Mouse (Mus musculus): ENCODE results near the gene Hoxa7.

Gene Hoxa7

DNA sequence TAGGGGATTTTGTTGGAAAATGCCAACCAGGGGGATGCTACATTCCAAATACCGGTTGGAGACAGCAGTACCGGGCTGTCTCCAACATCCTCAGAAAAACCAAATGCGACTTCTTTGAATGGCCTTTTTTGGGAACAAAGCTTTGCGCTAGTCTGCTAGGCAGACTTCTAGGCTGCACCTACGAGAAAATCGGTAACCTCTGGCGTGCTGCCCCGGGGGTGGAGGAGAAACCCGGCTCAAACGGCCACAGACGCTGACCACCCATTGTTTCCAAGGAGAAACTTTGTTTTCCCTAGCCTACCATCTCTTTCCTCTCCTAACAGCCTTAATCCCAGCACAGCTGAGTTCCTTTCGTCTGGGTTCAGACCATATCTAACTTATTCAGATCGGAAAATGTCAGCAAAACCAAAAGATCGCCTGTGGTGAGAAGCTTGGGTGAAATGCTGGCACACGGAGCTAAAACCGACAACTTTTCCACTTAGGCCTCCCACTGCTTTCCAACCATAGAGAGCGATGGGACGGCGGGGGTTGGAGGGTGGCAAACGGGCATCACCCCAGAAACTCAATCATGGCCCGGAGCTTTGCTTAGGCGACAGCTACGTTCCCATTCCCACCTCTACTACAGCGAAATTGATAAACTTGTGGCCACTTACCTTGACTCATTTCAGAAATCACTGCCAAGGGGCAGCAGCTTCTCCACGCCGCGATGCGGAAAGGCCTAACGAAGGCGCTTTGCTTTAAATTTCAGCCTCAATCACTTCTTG lies 18.2 kb upstream of the Hoxa7 start:
- DNase-seq (ENCODE audit: low spot score in 2 of 2) = peak in 1 of 2 experiments; percentile 59

DNA sequence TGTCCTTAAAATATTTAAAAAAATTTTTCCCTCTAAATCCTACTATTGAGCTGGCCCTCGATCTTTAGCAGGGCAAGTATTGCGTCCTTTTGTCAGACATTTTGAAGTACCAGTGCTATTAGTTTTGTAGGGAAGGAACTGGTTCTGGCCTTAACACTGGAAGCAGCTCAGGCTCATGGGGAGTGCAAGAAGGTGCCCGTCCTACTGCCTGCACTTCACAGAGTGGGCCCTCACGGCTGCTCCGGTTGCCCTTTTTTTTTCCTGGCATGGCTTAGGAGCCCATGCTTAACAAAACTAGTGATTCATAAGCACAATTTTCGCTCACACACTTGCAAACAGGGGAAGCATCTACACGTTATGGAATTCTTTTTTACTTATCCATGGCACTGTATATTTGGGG lies 17.3 kb upstream of the Hoxa7 start:
- peak in 1 of 2 experiments; percentile 52 for DNase-seq (ENCODE audit: low spot score in 2 of 2)

DNA sequence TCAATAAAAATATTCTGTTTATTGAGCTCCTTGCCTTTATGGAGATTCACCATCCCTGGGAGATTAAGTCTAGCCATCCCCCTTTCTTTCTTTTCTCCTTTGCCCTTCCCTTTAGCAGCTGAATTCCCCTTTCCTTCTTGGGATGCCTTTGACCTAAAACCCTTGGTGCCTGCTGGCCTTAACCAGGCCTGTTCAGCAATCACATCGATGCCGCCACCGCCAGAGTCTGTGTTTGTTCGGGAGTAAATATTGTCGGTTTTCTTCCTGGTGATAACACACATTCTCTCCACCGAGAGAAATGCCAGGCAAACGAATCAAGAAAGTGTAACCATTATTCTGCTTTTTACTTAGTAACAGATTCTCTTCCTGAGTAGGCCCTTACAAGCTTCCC lies 16.5 kb upstream of the Hoxa7 start:
- DNase-seq (ENCODE audit: low spot score in 2 of 2) = peak in 1 of 2 experiments; percentile 55

GRCm38 (mm10) chr6:52237346-52238154 lies 15.9 kb upstream of the Hoxa7 start:
- peak in 1 of 2 experiments; percentile 56 for DNase-seq (ENCODE audit: low spot score in 2 of 2)

- peak in 1 of 2 experiments; percentile 38 for DNase-seq (ENCODE audit: low spot score in 2 of 2)
Measured at GRCm38 (mm10) chr6:52236806-52237205, 15.2 kb upstream of the Hoxa7 start.

GRCm38 (mm10) chr6:52235866-52236265 lies 14.2 kb upstream of the Hoxa7 start:
- no peak for DNase-seq (ENCODE audit: low spot score in 2 of 2)

DNA sequence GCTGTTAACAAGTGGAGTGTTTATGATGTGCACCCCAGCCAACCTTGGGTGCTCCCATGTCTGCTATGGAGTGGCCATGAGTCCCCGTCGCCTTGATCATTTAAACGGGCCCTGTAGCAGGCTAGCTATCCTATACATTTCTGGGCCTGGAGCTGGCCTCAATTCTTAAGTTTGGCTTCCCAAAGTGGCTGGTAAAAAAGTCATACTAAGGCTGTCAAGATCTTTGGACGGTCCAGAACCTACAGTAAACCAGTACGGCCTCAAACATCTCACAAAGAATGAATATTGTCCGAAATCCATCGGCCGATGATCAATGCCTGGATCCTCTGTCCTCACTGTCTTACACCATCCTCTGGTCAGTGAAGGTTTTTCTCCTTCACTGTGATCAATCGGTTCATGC lies 13.6 kb upstream of the Hoxa7 start:
- DNase-seq (ENCODE audit: low spot score in 2 of 2) = no peak

- peak in 1 of 2 experiments; percentile 78 for DNase-seq (ENCODE audit: low spot score in 2 of 2)
Measured at GRCm38 (mm10) chr6:52234428-52235140, 12.9 kb upstream of the Hoxa7 start.

DNA sequence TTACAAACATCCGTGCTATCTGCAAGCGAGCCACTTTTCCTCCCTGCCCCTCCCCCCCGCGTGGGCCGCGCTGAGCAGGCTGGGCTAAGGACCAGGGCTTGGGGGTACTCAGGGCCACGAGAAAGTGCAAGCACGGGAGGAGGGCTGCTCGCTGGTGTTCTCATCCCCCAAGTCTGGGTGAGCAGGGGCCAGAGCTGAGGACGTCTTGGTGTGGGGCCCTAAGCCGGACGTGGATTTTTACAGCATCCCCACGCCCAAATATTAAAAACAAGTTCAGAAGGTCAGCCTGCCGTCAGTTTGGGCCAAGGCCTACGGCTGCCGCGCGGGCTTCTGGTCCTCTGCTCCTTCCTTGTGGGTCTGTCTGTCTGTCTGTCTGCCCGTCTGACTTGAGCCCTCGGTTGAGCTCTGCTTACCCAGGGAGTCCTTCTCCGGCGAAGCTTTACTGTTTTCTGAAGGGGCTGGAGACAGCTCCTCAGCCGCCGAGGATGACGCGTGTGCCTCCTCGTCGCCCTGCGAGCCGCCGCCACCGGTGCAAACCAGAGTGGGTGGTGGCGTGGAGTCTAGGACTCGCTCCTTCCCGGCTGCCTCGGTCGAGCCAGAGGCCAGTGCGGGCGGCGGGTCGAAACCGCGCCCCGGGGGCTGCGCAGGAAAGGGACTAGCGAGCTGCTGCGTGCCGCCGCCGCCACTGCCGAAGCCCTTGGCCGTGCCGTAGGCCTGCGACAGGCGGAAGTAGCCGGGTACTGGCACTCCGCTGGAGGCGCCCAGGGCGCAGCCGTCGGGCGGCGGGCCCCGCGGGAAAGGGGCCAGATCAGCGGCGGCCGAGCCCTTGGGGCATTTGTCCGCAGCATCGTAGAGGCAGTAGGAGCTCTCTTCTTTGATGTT lies 12.1 kb upstream of the Hoxa7 start:
- DNase-seq (ENCODE audit: low spot score in 2 of 2) = peak; percentile 79 to 88

GRCm38 (mm10) chr6:52232984-52233545 lies 11.4 kb upstream of the Hoxa7 start:
- DNase-seq (ENCODE audit: low spot score in 2 of 2) = peak in 1 of 2 experiments; percentile 58

GRCm38 (mm10) chr6:52232568-52232965 lies 10.9 kb upstream of the Hoxa7 start:
- DNase-seq (ENCODE audit: low spot score in 2 of 2) = peak in 1 of 2 experiments; percentile 61

- DNase-seq (ENCODE audit: low spot score in 2 of 2) = peak in 1 of 2 experiments; percentile 58
Measured at GRCm38 (mm10) chr6:52231885-52232567, 10.4 kb upstream of the Hoxa7 start.

DNA sequence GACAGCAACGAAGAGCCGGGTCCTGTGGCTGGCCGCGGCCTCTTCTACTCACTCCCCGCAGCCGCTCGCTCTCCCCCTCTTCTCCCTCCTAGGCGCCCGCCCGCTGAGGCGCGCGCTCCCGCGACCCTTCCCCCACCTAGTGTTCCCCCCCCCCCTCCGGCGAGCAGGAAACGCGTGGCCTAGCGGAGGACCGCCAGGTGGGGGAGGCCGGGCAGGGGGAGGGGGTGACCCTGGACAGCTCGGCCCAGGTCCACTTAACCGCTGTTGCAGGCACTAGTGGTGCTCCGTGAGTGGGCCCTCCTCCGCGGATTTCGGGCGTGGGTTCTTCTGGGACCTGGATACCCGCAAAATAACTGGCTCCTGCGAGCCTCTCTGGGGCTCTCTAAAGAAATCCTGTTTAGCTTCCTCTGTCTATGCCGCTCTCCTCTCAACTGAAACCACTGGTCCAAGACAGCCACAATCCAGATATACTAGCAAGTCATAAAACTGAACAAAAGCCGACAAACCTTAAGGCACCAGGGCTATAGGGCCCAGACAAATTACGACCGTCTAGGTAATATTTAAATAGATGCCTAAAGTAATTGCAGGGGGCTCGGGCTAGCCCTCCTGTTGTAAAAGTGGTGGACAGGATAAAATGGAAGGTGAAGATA lies 9.0 kb upstream of the Hoxa7 start, which contains the start of gene Hoxa9:
Hoxa9 (minus strand) TSS at position 574 of the 650 bp plus-strand sequence.
- DNase-seq (ENCODE audit: low spot score in 2 of 2) = no peak

- DNase-seq (ENCODE audit: low spot score in 2 of 2) = no peak
Measured at GRCm38 (mm10) chr6:52229558-52230416, 8.1 kb upstream of the Hoxa7 start.

DNA sequence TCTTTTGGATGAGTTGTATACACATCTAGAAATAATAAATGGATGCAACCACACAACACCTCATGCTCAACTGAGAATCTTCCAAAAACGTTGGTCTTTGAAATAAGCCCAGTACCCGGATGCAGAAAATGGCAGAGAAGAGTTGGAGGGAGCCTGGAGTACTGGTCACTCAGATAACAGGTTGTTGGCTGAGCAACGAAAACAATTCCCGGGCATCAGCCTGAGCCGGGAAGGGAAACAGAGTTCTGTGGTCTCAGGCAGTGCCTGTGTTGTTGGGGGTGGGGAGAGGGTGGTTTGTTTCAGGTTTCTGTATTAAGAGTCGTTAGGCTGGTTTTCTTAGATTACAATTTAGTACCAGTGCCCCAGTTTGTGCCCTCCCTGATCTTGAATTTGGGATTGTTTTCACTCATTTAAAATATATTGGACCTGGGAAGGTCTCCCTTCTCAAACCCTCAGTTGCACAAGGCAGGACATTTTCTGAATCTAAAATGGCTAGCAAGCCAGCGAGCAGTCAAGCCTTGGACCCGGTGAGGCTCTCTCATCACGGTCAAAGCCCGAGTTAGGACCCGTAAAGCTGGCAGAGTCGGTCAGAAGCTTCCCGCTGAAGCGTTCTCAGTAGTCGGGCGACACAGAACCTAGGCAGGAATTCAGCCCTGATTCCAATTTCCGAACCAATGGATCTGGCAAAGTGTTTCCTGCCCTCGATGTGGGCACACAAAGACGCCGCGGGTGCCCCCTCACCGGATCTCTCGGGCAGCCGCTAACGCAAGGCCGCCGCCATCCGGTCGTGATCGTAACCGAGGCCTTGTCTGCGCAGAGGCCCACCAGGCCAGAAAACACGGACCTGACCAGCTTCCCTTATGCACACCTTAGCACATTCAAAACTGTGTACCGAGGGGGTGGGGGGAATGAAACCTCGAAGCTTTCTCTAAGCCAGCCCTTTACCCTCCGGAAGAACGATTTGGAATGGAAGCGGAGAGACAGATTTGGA lies 7.1 kb upstream of the Hoxa7 start:
- no peak for DNase-seq (ENCODE audit: low spot score in 2 of 2)

GRCm38 (mm10) chr6:52227470-52228222 lies 6.0 kb upstream of the Hoxa7 start:
- DNase-seq (ENCODE audit: low spot score in 2 of 2) = no peak
